Mouse (Mus musculus): ENCODE data around the gene Msi1.

DNA sequence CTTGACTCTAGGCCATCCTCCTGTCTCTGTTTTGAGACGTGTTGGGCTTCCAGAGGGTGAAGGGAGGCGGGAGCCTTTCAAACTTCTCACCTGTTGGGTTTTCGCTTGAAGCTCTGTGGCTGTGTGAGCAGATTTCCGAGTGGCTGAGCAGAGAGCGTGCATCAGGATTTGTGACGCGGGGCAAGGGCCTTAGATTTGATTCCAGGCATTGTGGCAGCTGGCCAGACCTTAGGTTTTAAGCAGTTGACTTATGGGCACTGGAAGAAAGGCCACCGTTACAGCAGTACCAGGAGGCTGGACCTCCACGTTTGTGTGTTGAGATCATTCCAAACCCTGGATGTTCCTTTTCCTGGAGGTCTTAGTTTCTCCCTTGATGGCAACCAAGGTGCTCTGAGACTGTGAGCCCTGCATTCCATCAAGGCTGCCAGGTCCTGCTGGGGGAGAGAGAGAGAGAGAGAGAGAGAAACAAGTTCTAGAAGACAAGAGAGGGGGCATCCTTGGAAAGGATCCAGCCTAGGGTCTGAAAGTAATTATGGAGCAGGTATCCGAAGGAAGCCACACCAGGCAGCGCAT lies 5.0 kb downstream of the Msi1 start:
- TF ChIP-seq MAX (IDR thresholded peaks at IDR 0.05) (no peak), CTCF (IDR thresholded peaks at IDR 0.05; ENCODE audit: control insufficient read depth, insufficient read depth, insufficient read length) (no peak), FOSL1 (IDR thresholded peaks at IDR 0.05; ENCODE audit: insufficient read depth, low read length, poor library complexity, severe bottlenecking) (no peak), MYOG (IDR thresholded peaks at IDR 0.05; ENCODE audit: control insufficient read depth, extremely low read depth, insufficient read length) (no peak)
